Mouse (Mus musculus): ENCODE results near the gene Zbtb6.

- TF ChIP-seq CTCF (IDR thresholded peaks at IDR 0.05; ENCODE audit: borderline replicate concordance, insufficient read depth, low read depth, low read length) (no peak), POLR2A (IDR thresholded peaks at IDR 0.05; ENCODE audit: borderline replicate concordance, insufficient read depth, low read length) (no peak)
Measured at GRCm38 (mm10) chr2:37486408-37486807, 43.4 kb upstream of the Zbtb6 start.

Data from cerebellum, adult 2 months (tissue).